Mouse (Mus musculus) thymus, postnatal 4 days (tissue): ENCODE data around the gene Dbil5.
A peak's percentile ranks its signal among the peaks of the same experiment; 100 is the strongest.
"Not testable (repeated sequence)": the region's sequence is repeated elsewhere in the genome, so short reads cannot be mapped to it uniquely, and the experiment has no call there.

Experiments used
- DNase-seq: peaks from one replicate; pipeline ENCODE4 v3.0.0; 2021

The Dbil5 gene

DNA sequence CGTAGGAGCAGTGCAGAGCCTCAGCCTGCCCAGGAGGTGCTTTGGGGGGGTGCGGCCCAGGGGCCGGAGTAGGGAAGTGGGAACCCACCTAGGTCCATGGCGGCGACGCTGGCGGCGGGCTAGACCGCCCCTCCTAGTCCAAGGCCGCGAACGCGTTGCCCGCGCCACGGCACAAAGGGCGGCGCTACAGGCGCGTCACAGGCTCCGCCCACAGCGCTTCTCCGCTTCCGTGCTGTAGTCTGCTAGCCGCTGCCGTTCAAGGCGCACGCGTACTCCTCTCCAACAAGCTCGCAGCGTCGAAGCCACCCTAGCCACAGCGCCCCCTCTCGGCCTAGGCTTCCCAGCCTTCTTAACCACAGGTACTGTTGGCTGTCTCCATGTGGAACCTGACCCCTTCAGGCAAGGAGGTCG, at the start of gene Dbil5, which contains the start of gene Gemin4:
TSS of gene Dbil5 (plus strand) at position 219 of the 411 bp plus-strand sequence.
TSS of gene Gemin4 (minus strand) at position 275 of the 411 bp plus-strand sequence.
- DNase-seq, result peak; percentile 100

- no peak for DNase-seq
These were observed 48.4 kb upstream of the Dbil5 start for GRCm38 (mm10) chr11:76168976-76169375.

- DNase-seq, result no peak
These were observed 47.2 kb upstream of the Dbil5 start for GRCm38 (mm10) chr11:76170207-76170606.

- DNase-seq, result peak; percentile 25
These were observed 38.5 kb upstream of the Dbil5 start for GRCm38 (mm10) chr11:76178726-76179494.

GRCm38 (mm10) chr11:76179495-76180145, 37.8 kb upstream of the Dbil5 start, which contains the start of the genes Vps53 and Fam57a:
Gene Vps53, minus strand, starts transcription at chr11:76179647.
Gene Fam57a, plus strand, starts transcription at chr11:76179671.
- peak; percentile 84 for DNase-seq

GRCm38 (mm10) chr11:76180146-76180540, 37.3 kb upstream of the Dbil5 start:
- DNase-seq, result no peak

DNA sequence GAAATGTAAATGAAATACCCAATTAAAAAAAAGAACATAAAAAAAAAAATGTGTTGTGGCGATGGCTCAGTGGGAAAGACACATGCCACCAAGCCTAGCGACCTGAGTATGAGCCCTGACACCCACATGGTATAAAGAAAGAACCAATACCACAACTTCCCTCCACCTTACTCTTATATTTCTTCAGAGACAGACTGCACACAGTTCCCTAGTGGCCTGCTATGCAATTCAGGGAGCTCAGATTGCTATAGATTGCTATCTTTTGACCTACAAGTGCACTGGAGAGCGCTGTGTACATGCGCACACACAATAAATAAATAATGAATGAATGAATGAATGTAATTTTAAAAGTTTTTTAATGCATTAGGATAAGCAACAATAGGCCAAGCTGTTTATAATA, 33.7 kb upstream of the Dbil5 start:
- DNase-seq, result no peak

DNA sequence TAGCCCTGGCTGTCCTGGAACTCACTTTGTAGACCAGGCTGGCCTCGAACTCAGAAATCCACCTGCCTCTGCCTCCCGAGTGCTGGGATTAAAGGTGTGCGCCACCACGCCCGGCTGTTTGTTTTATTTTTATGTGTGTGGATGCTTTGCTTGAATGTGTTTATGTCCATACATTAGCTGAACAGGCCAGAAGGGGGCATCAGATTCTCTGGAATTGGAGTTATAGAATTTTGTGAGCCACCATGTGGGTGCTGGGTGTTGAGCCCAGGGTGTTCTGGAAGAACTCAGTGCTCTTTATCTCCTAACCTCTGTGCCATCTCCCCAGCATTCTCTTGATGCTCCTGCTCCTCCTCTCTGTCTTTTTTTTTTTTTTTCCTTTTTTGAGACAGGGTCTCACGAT, 30.5 kb upstream of the Dbil5 start:
- DNase-seq, result no peak

DNA sequence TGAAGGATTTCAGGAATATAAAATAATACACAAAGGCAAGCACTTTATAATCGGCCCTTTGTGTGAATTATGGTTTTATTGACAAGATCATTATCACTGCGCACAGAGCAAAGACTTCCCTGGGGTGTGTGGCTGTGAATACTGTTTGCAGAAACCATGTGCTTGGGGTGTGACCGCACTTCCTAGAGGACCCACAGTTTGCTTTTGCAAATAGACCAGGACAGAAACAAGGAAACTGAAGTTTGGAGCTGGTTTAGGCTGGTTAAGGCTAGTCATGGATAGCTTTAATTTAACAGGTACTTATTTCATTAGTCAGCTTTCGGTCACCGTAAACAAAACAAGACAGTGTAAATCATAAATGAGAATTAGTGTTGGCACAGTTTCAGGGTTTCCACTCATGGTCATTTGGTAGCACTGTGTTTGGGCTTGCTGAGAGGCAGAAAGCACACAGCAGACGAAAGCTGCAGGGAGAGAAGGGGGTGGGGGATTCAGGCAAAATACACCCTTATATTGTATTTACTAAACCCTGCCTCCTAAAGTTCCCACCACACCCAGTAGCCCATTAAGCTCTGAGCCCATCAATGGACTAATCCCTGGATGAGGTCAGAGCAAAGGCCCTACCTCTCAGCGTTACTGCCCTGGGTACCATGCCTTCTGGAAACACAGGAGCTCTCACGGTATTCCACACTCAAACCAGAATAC, 21.0 kb upstream of the Dbil5 start:
- DNase-seq, result no peak

- DNase-seq, result no peak
These were observed 20.4 kb upstream of the Dbil5 start for GRCm38 (mm10) chr11:76196977-76197469.

DNA sequence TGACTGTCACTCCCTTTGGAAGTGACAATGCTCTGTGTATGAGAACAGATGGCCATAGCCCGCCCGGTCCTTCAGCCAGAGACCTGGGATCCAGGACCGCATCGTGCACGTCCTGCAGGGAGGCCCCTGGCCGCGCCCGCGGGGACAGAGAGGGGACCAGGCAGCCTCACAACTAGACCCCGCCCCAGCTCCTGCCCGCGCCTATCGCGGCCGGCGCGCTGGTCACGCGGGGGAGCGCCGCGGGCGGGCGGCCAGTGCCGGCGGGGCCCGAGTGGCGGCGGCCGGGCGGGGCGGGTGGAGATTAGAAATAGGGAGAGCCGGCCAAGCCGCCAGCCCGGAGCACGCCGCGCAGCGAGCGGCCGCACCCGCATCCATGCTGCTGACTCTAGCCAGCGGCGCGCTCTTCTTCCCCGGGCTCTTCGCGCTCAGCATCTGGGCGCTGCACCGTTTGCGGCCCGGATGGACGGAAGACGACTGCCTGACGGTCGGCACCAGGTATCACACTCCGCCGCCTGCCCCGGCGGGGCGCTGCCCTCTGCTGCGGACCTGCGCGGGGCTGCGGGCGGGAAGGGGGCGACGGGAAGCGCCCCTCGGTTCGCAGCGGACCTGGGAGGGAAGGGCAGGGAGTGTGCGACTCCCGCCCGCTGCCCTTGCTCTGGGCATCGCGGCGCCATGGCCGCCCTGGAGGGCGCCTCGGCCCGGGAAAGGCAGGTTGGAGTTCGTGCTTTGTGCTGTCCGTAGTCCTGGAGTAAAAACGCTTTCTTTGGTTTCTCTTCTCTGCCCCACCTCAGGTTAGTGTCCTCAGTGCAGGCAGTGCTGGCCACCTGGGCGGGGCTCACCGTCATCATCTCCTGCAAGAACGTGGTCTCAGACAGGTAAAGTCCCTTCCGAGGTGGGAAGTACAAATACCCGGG, 15.4 kb upstream of the Dbil5 start:
- DNase-seq, result peak; percentile 56

DNA sequence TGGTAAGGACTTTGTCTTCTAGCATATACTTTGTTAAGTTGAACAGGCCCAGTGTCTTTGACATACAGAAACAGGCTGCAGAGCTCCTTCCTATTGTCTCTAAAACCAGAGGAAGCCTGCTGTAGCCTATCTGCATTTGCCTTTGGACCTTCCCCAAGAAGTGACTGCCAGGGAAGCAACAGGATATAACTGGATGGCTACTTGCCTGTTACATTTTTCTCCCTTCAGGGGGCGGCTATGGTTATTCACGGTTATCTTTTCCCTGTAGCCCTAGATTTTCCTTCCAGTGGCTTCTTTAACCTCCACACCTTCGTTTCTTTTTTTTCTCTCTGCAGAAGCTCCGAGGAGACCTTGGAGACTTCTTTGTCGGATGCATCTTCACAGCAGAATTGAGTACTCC, 10.6 kb upstream of the Dbil5 start:
- no peak for DNase-seq

DNA sequence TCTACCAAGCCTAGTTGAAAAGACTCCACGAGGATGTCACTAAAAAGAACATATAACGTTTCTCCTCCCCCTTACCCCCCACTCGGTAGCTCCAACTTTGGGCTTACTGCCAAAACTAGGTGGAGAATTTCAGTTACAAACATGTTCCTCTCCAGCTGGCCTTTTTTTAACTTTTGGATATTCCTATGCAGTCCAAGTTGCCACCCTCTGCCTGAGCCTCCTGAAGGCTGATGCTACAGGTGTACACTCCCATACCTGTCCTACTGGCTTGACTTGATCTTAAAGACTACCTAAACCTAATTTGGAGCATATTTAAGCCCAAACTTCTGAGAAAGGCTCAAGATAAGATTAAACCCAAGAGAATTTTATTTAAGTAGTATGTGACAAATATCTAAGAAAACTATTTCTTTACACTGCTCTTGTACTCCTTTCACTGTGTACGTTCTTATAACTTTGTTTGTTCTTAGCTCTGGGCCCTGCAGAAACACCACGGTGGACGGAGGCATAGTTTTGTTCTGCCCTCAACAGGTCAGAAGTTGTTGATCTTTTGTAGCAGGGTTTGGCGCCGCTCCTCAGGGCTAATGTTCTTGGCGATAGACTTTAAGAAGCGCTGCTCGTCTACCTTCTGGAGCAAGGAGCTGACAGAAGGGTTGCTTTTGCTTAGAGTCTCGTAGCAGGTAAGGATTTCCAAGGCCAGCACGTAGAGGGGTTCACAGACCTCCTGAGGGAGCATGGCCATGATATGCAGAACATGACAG, 7.0 kb upstream of the Dbil5 start:
- DNase-seq, result no peak

DNA sequence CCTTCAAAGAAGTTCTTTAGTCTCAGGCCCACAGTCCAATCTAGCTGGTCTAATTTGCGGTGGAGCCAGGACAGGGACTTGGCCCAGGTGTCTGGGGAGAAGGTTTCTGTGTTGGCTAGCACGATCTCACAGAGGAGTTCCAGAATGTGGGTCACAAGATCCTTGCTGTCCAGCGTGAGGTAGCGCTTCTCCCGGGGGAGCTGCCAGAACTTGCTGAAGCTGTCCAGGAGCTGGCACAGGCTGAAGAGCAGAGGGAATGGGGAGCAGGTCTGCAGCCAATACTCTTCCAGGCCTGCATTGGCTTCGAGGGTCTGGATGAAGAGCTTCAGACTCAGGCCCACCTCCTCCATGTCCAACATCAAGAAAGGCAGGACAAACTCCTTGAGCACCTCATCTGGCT, 5.8 kb upstream of the Dbil5 start:
- not testable (repeated sequence) for DNase-seq

GRCm38 (mm10) chr11:76213841-76214240, 3.6 kb upstream of the Dbil5 start:
- DNase-seq, result no peak

GRCm38 (mm10) chr11:76215011-76215410, 2.4 kb upstream of the Dbil5 start:
- DNase-seq, result no peak

DNA sequence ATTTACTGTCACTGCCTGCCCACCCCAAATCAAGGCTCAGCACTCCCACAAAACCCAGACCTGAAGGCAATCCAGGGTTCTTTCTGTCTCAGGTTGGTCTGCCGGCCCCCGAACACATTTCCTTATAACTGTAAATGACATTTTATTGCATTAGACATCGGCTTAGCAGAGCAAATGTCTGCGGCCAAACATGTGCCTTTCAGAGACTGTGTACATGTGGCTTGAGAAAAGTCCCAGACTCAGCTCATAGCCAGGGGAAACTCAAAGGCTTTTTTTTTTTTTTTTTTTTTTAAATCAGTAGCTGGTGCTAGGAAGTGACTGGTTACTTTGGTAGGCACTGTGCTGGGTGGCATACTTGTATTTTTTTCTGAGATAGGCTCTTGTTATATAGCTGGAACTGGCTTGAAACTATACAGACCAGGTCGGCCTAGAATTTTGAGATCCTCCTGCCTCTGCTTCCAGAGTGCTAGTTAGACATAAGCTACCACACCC, 1.3 kb upstream of the Dbil5 start:
- no peak for DNase-seq

DNA sequence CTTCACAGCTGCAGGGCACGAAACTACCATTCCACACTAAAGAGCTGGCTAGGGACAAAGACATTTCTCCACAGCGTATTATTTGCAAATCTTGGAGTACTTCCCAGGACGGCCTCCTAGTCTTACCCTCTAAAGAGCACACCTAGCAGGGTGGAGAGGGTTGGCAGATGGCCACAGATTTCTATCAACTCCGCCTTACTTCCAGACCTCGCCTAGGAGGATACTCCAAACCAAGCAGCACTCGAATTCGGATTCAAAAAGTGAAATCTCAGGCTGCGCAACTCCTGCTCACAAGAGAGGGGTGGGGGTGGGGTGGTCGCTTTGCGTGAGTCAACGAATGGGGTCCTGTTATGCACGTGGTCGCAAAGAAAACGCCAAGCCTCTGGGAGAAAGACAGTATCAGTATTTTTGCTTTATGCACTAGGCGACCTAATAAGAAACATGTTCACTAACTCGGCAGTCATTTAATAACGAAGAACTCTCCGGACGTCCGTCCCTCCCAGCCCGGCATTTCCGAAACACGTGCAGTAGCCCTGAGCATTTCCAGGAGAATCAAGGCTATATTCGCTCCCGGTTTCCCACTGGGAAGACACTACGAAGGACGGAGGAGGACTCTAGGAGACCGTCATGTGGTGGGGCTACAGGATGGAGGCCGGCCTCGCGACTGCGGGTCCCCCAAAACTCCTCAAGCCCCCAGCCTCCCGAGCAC, 573 bp upstream of the Dbil5 start:
- DNase-seq, result no peak

DNA sequence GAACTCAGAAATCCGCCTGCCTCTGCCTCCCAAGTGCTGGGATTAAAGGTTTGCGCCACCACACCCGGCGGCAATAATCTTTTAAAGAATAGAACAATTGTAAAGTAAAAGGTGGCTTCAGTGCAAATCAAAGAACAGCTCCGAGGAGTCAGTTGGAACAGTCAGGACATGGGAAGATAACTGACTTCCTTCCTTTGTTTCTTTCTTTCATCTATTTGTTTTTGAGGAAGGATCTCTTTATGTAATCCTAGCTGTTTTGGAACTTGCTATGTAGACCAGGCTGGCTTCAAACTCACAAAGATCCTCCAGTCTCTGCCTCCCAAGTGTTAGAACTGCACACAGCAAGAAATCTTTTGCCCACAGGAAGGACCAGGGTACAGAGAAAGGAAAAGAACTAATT, 7.2 kb downstream of the Dbil5 start:
- DNase-seq, result no peak

GRCm38 (mm10) chr11:76225051-76225450, 7.6 kb downstream of the Dbil5 start:
- no peak for DNase-seq

- no peak for DNase-seq
These were observed 18.7 kb downstream of the Dbil5 start for GRCm38 (mm10) chr11:76236136-76236535.
